Mouse (Mus musculus) heart, embryonic 14.5 days (tissue): ENCODE measurements around the gene Megf6. TPM values are rescaled to one million over a fixed set of nuclear protein-coding genes. Genes with fewer than 3 reads are reported as not detected.

Source experiments
- ATAC-seq: fragments of 200-750 bp; cut with Nextera tagmentation; 2 replicates; pipeline ENCODE4 v1.8.0; 2017; ENCODE audit warnings: low read depth, moderate TSS enrichment; ENCODE audit not compliant: insufficient number of reproducible peaks, insufficient read depth, low FRiP score
- H3K27ac ChIP-seq, 2 experiments: fragments of 200-500 bp in 1 of 2; fragments of 300-500 bp in 1 of 2; sonication (generic) in 1 of 2; replicated peaks in 1 of 2; 2 replicates each; pipeline ENCODE4 v1.5.1; 2012 to 2014; ENCODE audit warnings: low read depth in 2 of 2, low read length in 2 of 2, control low read depth in 1 of 2, mild to moderate bottlenecking in 1 of 2, mixed read lengths in 1 of 2; ENCODE audit not compliant: control insufficient read depth in 1 of 2, insufficient read depth in 1 of 2
- H3K27me3 ChIP-seq: fragments of 300-500 bp; sonication (generic); 2 replicates; pipeline ENCODE4 v1.6.1; 2014; ENCODE audit warnings: mild to moderate bottlenecking, low read length, control low read depth; ENCODE audit not compliant: control insufficient read depth, insufficient read depth
- H3K36me3 ChIP-seq: fragments of 300-500 bp; sonication (generic); 2 replicates; pipeline ENCODE4 v1.6.1; 2014; ENCODE audit warnings: mild to moderate bottlenecking, control low read depth, low read length, mixed read lengths; ENCODE audit not compliant: control insufficient read depth, insufficient read depth
- H3K4me1 ChIP-seq, 2 experiments: fragments of 200-500 bp in 1 of 2; fragments of 300-500 bp in 1 of 2; sonication (generic) in 1 of 2; 2 replicates each; pipeline ENCODE4 v1.6.1; 2012 to 2014; ENCODE audit warnings: low read length in 2 of 2, control low read depth in 1 of 2, mixed read lengths in 1 of 2; ENCODE audit not compliant: control insufficient read depth in 2 of 2, insufficient read depth in 2 of 2
- H3K4me2 ChIP-seq: fragments of 300-500 bp; sonication (generic); 2 replicates; pipeline ENCODE4 v1.6.1; 2014; ENCODE audit warnings: mild to moderate bottlenecking, low read length
- H3K4me3 ChIP-seq, 2 experiments: fragments of 200-500 bp in 1 of 2; fragments of 300-500 bp in 1 of 2; sonication (generic) in 1 of 2; 2 replicates each; pipeline ENCODE4 v1.5.1; 2012 to 2014; ENCODE audit warnings: low read length in 2 of 2, mild to moderate bottlenecking in 2 of 2, control low read depth in 1 of 2, low read depth in 1 of 2, moderate library complexity in 1 of 2; ENCODE audit not compliant: control insufficient read depth in 1 of 2, insufficient read depth in 1 of 2
- H3K9ac ChIP-seq: fragments of 300-500 bp; sonication (generic); 2 replicates; pipeline ENCODE4 v1.6.1; 2014; ENCODE audit warnings: mild to moderate bottlenecking, low read length
- H3K9me3 ChIP-seq: fragments of 300-500 bp; sonication (generic); 2 replicates; pipeline ENCODE4 v1.6.1; 2016; ENCODE audit warnings: low read length, control low read depth; ENCODE audit not compliant: control insufficient read depth
- WGBS: fragments of 180-500 bp; shearing (Covaris S2); extraction: QIAGEN DNeasy Blood & Tissue Kit; methylation state at CpG from one replicate; pipeline ENCODE4 v1.1.7; 2014; 5-methylcytosine and 5-hydroxymethylcytosine counted together
- polyA plus RNA-seq: library from polyadenylated mRNA; unstranded; fragments of >200 nt; fragmentation: Nextera tagmentation; extraction: Ambion mirVana; gene quantifications from 2 replicates; pipeline ENCODE4 v1.2.1, GENCODE M21; 2014

Megf6 gene
- polyA plus RNA-seq, 1 experiment from 2014 or later, result 39.8 TPM

DNA sequence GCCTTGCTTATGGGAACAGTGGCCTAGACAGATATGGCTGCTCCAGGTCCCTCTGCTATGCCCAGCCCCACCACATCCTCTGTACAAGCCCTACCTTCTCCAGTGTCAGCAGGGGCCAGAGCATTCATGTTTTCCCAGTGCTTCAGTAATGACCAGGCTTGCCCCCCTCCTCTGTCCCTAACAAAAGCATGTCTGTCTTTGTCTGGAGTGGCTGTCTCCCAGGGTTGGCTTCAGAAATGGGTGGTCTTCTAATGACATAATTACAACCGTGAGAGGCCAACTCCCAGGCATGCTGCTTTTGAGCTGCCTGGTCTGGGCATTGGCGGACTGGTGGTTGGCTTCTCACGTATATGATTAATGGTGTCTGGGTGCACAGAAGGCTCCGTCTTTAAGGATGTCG is 31.0 kb downstream of the Megf6 start:
- Histone ChIP-seq H3K36me3 (no peaks in the 10 kb centered on the region), H3K27me3 (no peaks in the 10 kb centered on the region), H3K4me3 (no peak overlapping the region), H3K4me1 (peaks cover 19 to 22% of the 10 kb centered on the region in 2 experiments; a peak in 3 of 4 replicates), H3K9me3 (no peaks in the 10 kb centered on the region), H3K4me2 (no peak overlapping the region), H3K9ac (no peak overlapping the region), H3K27ac (no peak overlapping the region)
- 84% methylated on average over 5 of the region's 5 CpGs for WGBS
- ATAC-seq, result no peak

DNA sequence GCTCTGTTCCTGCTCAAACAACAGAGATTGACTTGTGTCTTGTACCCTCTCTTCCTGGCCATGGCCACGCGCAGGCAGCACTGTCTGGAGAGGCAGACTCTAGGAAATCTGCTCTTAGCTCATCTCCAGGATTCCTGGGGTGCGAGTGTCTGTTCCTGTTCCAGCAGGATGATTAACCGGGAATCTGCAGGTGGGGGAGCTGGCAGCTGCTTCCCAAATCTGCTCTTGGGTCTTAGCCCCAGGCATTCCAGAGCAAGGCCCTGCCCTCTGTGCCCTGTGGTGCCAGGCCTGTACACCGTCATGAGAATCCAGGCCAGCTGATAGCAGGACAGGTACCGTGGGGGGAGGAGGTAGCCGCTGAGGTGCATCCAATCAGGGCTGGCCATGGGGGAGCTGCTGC is 34.0 kb downstream of the Megf6 start:
- H3K9ac ChIP-seq, result no peak overlapping the region
- peaks cover 13 to 14% of the 10 kb centered on the region in 2 experiments; a peak in 2 of 4 replicates for H3K4me1 ChIP-seq
- no peaks in the 10 kb centered on the region for H3K9me3 ChIP-seq
- no peaks in the 10 kb centered on the region for H3K27me3 ChIP-seq
- no peak overlapping the region for H3K4me2 ChIP-seq
- H3K4me3 ChIP-seq, result no peak overlapping the region
- 66% methylated on average over 7 of the region's 7 CpGs for WGBS
- no peak; the same call in 1 of the 2 replicates for ATAC-seq
- H3K36me3 ChIP-seq, result no peaks in the 10 kb centered on the region
- H3K27ac ChIP-seq, result no peak overlapping the region

DNA sequence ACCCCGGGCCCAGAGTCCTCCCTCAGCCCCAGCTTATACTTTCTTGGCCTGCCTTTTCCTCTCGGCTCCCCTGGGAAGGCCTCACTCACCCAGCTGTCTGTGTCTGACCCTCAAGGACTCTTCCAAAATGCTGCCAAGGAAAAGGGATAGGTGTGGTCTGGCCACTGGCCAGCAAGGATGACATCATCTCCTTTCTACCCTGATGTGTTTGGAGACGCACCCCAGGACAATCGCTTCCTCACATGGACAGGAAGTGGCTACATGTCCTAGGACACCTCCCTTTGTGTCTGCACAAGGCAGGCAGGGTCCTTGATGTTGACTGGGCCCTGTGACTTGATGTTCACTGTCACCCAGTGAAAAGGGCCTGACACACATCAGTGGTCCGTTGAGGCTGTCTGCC is 34.9 kb downstream of the Megf6 start:
- WGBS, result 40% methylated on average over 5 of the region's 5 CpGs
- 0 out of 2 replicates have a peak, but pooled peaks have one; percentile 27 for ATAC-seq
- Histone ChIP-seq H3K4me3 (no peak overlapping the region), H3K4me1 (peaks cover 16 to 19% of the 10 kb centered on the region in 2 experiments; a peak in 2 of 4 replicates), H3K9ac (no peak overlapping the region), H3K9me3 (no peaks in the 10 kb centered on the region), H3K27ac (no peak overlapping the region; a peak in 1 of 4 replicates), H3K36me3 (no peaks in the 10 kb centered on the region), H3K4me2 (no peak overlapping the region), H3K27me3 (no peaks in the 10 kb centered on the region)

GRCm38 (mm10) chr4:154207261-154207660 is 36.7 kb downstream of the Megf6 start:
- WGBS, result 13% methylated on average over 5 of the region's 5 CpGs
- peaks cover 16 to 19% of the 10 kb centered on the region in 2 experiments; a peak in 2 of 4 replicates for H3K4me1 ChIP-seq
- no peak overlapping the region for H3K4me3 ChIP-seq
- H3K36me3 ChIP-seq, result no peaks in the 10 kb centered on the region
- H3K9me3 ChIP-seq, result no peaks in the 10 kb centered on the region
- no peak overlapping the region for H3K4me2 ChIP-seq
- H3K27me3 ChIP-seq, result no peaks in the 10 kb centered on the region
- H3K9ac ChIP-seq, result no peak overlapping the region
- no peak overlapping the region for H3K27ac ChIP-seq
- ATAC-seq, result no peak

GRCm38 (mm10) chr4:154209054-154209453 is 38.5 kb downstream of the Megf6 start:
- no peak for ATAC-seq
- no peaks in the 10 kb centered on the region for H3K9me3 ChIP-seq
- H3K9ac ChIP-seq, result no peak overlapping the region
- H3K4me2 ChIP-seq, result no peak overlapping the region
- peaks cover 30 to 33% of the 10 kb centered on the region in 2 experiments for H3K4me1 ChIP-seq
- no peaks in the 10 kb centered on the region for H3K36me3 ChIP-seq
- H3K4me3 ChIP-seq, result no peak overlapping the region
- H3K27ac ChIP-seq, result 0 out of 4 replicates have a peak overlapping the region, but pooled peaks of 1 of the 2 experiments have one; percentile 52
- WGBS, result 60% methylated on average over 6 of the region's 6 CpGs
- no peaks in the 10 kb centered on the region for H3K27me3 ChIP-seq

DNA sequence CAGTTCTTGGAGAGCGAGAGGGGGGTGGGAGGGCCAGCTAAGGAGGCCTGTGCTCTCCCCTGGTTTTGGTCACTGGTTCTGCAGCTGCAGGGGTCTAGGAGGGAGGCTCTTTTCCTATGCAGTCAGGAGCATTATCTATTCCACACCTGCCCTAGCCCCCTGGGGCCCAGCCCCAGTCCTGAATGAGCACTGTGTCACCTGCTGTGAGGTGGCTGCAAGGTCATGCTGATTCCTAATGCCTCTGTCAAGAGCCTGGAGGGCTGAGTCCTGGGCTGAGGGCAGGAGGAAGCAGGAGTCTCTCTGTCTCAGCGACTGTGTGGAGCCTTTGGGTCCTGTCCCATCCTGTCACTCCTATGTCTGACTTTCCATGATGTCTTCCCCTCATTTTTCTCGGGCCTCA is 39.3 kb downstream of the Megf6 start:
- H3K36me3 ChIP-seq, result no peaks in the 10 kb centered on the region
- H3K9ac ChIP-seq, result no peak overlapping the region
- peak overlapping the region in 1 of 2 experiments; percentile 52; a peak in 1 of 4 replicates for H3K27ac ChIP-seq
- H3K9me3 ChIP-seq, result no peaks in the 10 kb centered on the region
- ATAC-seq, result no peak
- H3K4me3 ChIP-seq, result no peak overlapping the region
- H3K4me2 ChIP-seq, result no peak overlapping the region
- H3K27me3 ChIP-seq, result no peaks in the 10 kb centered on the region
- 22% methylated on average over 3 of the region's 3 CpGs for WGBS
- peaks cover 30 to 36% of the 10 kb centered on the region in 2 experiments for H3K4me1 ChIP-seq

DNA sequence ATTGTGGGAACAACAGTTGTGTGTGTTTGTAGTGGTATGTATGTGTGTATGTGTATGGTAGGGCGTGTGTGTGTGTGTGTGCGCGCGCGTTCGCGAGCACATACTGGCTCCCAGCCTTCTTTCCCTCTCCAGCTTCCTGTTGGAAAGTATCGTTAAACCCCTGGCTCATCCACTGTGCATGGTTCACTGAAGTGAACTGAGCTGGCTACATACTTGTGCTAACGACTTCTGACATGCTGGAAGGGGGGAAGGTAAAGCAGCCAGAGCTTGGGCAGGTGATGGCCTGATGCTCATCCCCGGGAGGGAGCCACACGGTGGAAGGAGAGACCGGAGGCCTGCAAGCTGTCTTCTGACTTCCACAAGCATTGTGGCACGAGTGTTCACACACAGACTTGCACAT is 40.9 kb downstream of the Megf6 start:
- H3K4me2 ChIP-seq, result no peak overlapping the region
- peaks cover 22 to 26% of the 10 kb centered on the region in 2 experiments for H3K4me1 ChIP-seq
- no peak overlapping the region for H3K4me3 ChIP-seq
- no peak overlapping the region for H3K27ac ChIP-seq
- no peaks in the 10 kb centered on the region for H3K36me3 ChIP-seq
- no peak for ATAC-seq
- no peaks in the 10 kb centered on the region for H3K27me3 ChIP-seq
- 83% methylated on average over 13 of the region's 13 CpGs for WGBS
- H3K9me3 ChIP-seq, result no peaks in the 10 kb centered on the region
- H3K9ac ChIP-seq, result no peak overlapping the region

DNA sequence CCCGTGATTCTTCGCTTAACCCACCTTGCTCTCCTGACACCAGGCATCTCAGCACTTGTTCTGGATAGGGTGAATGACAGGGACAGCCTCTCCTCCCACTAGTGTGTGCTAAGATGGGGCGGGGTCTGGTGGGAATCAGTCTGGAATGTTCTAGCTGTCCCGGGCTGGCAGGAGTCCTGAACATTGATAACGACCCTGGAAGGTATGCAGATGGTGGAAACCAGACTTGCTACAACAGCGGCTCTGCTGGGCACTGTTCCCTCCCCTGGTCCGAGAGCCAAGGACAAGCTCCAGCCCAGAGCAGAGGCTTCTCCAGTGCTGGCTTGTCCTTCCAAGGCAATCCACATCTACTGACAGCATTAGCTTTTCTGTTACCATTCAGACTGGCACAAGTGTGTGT is 43.1 kb downstream of the Megf6 start:
- peak overlapping the region; percentile 63 to 66 for H3K27ac ChIP-seq
- no peaks in the 10 kb centered on the region for H3K36me3 ChIP-seq
- H3K9me3 ChIP-seq, result no peaks in the 10 kb centered on the region
- H3K9ac ChIP-seq, result peak overlapping the region; percentile 25
- H3K4me1 ChIP-seq, result peaks cover 25 to 31% of the 10 kb centered on the region in 2 experiments
- no peaks in the 10 kb centered on the region for H3K27me3 ChIP-seq
- peak; percentile 79 for ATAC-seq
- no peak overlapping the region for H3K4me3 ChIP-seq
- H3K4me2 ChIP-seq, result peak overlapping the region; percentile 16; the same call in 1 of the 2 replicates
- WGBS, result 13% methylated on average over 7 of the region's 7 CpGs
